Mouse (Mus musculus) kidney, adult 9 months (tissue): ENCODE measurements at regions not wholly inside any gene's neighbourhood (a gene's known extent, or its start where the extent isn't known, plus 50 kb on each side); places are given as distances from the start of the nearest gene placed in this dataset.
"Not testable (repeated sequence)": the region's sequence is repeated elsewhere in the genome, so short reads cannot be mapped to it uniquely, and the experiment has no call there.

Experiments
- DNase-seq: peaks from one replicate; pipeline ENCODE4 v3.0.0; 2022

- DNase-seq, result no peak
These were observed 584.8 kb upstream of the Pfkp start for GRCm38 (mm10) chr13:7233399-7233798.

- no peak for DNase-seq
These were observed 558.1 kb upstream of the Pfkp start for GRCm38 (mm10) chr13:7206626-7207211.

- DNase-seq, result no peak
These were observed 547.4 kb upstream of the Pfkp start for GRCm38 (mm10) chr13:7195990-7196389.

- no peak for DNase-seq
These were observed 533.7 kb upstream of the Pfkp start for GRCm38 (mm10) chr13:7182216-7182751.

- DNase-seq, result peak; percentile 49
These were observed 527.1 kb upstream of the Pfkp start for GRCm38 (mm10) chr13:7175561-7176160.

- DNase-seq, result not testable (repeated sequence)
These were observed 521.5 kb upstream of the Pfkp start for GRCm38 (mm10) chr13:7170035-7170434.

- no peak for DNase-seq
These were observed 497.8 kb upstream of the Pfkp start for GRCm38 (mm10) chr13:7146337-7146736.

GRCm38 (mm10) chr13:7110572-7110971 lies 462.0 kb upstream of the Pfkp start:
- no peak for DNase-seq

- no peak for DNase-seq
These were observed 454.7 kb upstream of the Pfkp start for GRCm38 (mm10) chr13:7103289-7103688.

- no peak for DNase-seq
These were observed 444.6 kb upstream of the Pfkp start for GRCm38 (mm10) chr13:7093072-7093649.

GRCm38 (mm10) chr13:7090916-7091315 lies 442.3 kb upstream of the Pfkp start:
- no peak for DNase-seq

GRCm38 (mm10) chr13:7066211-7066610 lies 417.6 kb upstream of the Pfkp start:
- DNase-seq, result no peak

GRCm38 (mm10) chr13:7063717-7064116 lies 415.1 kb upstream of the Pfkp start:
- no peak for DNase-seq

GRCm38 (mm10) chr13:7057545-7057944 lies 409.0 kb upstream of the Pfkp start:
- DNase-seq, result no peak
